Mouse (Mus musculus): Measurements from ENCODE around the gene Tmem238.

- TF ChIP-seq CTCF (IDR thresholded peaks at IDR 0.05; ENCODE audit: control insufficient read depth, insufficient read depth, insufficient read length) (no peak), MYOG (IDR thresholded peaks at IDR 0.05; ENCODE audit: control insufficient read depth, extremely low read depth, insufficient read length) (no peak)
Observed at GRCm38 (mm10) chr7:4748321-4748720, 41.1 kb downstream of the Tmem238 start.

All from C2C12 (cell line).